Mouse (Mus musculus) c-Kit-positive CD71-positive TER-119-positive erythroid progenitor cells, embryonic 14.5 days (primary cell): ENCODE results near the gene Srsf12.

Experiments
- DNase-seq: peaks from one replicate; pipeline ENCODE4 v3.0.0-alpha.2; 2013; ENCODE audit warnings: low spot score

Srsf12 gene

GRCm38 (mm10) chr4:33249716-33250230 lies 41.0 kb downstream of the Srsf12 start:
- DNase-seq, result no peak

- no peak for DNase-seq
Observed at GRCm38 (mm10) chr4:33250867-33251266, 42.1 kb downstream of the Srsf12 start.

- no peak for DNase-seq
Observed at GRCm38 (mm10) chr4:33254706-33255105, 45.9 kb downstream of the Srsf12 start.

GRCm38 (mm10) chr4:33257263-33257964 lies 48.6 kb downstream of the Srsf12 start:
- no peak for DNase-seq

GRCm38 (mm10) chr4:33260311-33260710 lies 51.5 kb downstream of the Srsf12 start:
- no peak for DNase-seq

GRCm38 (mm10) chr4:33261311-33261753 lies 52.5 kb downstream of the Srsf12 start:
- DNase-seq, result no peak

- no peak for DNase-seq
Observed at GRCm38 (mm10) chr4:33262897-33263296, 54.1 kb downstream of the Srsf12 start.

GRCm38 (mm10) chr4:33264979-33265726 lies 56.4 kb downstream of the Srsf12 start:
- no peak for DNase-seq

- DNase-seq, result no peak
Observed at GRCm38 (mm10) chr4:33270386-33271314, 61.9 kb downstream of the Srsf12 start.

GRCm38 (mm10) chr4:33273437-33273836 lies 64.6 kb downstream of the Srsf12 start:
- no peak for DNase-seq

- no peak for DNase-seq
Observed at GRCm38 (mm10) chr4:33281891-33282685, 73.3 kb downstream of the Srsf12 start.
